Mouse (Mus musculus): ENCODE results near the gene Tedc1. TPM values are rescaled to one million over a fixed set of nuclear protein-coding genes. Genes with fewer than 3 reads are reported as not detected.

Gene Tedc1
- polyA plus RNA-seq, 1 experiment: 1.3 TPM

DNA sequence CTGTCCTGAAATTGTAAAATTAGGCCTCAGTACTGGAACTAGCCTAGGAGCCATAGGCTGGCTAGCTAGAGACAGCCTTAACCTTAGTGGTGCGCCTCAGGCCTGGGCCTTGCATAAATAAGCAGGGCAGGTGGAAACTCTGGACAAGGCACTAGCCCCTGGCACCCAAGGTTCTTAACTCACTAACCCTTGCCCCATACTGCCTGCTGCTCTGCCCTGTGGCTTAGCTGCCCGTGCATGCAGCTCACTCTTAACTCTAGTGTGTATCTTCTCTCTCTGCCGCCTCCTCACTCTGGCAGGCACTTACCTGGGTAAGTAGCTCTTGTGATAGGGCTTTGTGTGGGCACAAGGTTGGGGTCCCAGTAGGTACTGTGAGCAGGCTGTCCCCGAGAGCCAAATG lies 21.7 kb upstream of the Tedc1 start:
- 93% methylated on average over 4 of the region's 4 CpGs for WGBS
- no peak for DNase-seq
- Histone ChIP-seq H3K27me3 (replicated peaks; ENCODE audit: control insufficient read depth, insufficient read depth, low read length) (no peaks in the 10 kb centered on the region), H3K36me3 (ENCODE audit: control insufficient read depth, insufficient read depth, low read length) (peaks cover 1% of the 10 kb centered on the region; the same call in 1 of the 2 replicates), H3K4me3 (ENCODE audit: insufficient read depth, low read depth, low read length) (no peak overlapping the region), H3K4me1 (ENCODE audit: control insufficient read depth, insufficient read depth, low read length) (peaks cover 3% of the 10 kb centered on the region), H3K27ac (ENCODE audit: insufficient read depth, low read depth, low read length) (no peak overlapping the region)
- TF ChIP-seq POLR2A (IDR thresholded peaks at IDR 0.05; ENCODE audit: low read depth, low read length) (no peak), CTCF (conservative IDR thresholded peaks at IDR 0.05; ENCODE audit: insufficient read depth, insufficient read length, low read depth, low read length) (no peak)

DNA sequence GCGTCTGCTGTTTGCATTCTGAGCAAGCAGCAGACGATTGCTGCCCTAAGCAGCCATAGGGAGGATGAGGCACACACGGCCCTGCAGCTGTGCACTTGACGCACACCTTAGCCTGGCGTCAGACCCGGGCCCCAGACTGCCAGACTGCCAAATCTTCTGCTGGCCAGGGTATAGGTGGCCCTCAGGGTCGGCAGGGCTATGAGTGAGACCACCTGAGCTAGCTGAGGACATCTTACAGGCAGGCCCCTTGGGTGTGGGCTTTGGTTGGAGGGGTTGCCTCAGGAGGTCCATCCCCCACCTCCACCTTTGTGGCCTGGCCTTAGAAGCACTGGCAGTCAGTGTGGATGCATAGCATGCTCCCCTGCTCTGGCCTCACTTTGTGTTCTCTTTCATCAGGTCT lies 20.8 kb upstream of the Tedc1 start:
- H3K4me1 ChIP-seq (ENCODE audit: control insufficient read depth, insufficient read depth, low read length): peaks cover 5% of the 10 kb centered on the region
- WGBS: 91% methylated on average over 7 of the region's 7 CpGs
- no peak overlapping the region for H3K27ac ChIP-seq (ENCODE audit: insufficient read depth, low read depth, low read length)
- TF ChIP-seq CTCF (conservative IDR thresholded peaks at IDR 0.05; ENCODE audit: insufficient read depth, insufficient read length, low read depth, low read length) (no peak), POLR2A (IDR thresholded peaks at IDR 0.05; ENCODE audit: low read depth, low read length) (no peak)
- peaks cover 1% of the 10 kb centered on the region; the same call in 1 of the 2 replicates for H3K36me3 ChIP-seq (ENCODE audit: control insufficient read depth, insufficient read depth, low read length)
- no peaks in the 10 kb centered on the region for H3K27me3 ChIP-seq (replicated peaks; ENCODE audit: control insufficient read depth, insufficient read depth, low read length)
- no peak overlapping the region for H3K4me3 ChIP-seq (ENCODE audit: insufficient read depth, low read depth, low read length)
- no peak for DNase-seq

DNA sequence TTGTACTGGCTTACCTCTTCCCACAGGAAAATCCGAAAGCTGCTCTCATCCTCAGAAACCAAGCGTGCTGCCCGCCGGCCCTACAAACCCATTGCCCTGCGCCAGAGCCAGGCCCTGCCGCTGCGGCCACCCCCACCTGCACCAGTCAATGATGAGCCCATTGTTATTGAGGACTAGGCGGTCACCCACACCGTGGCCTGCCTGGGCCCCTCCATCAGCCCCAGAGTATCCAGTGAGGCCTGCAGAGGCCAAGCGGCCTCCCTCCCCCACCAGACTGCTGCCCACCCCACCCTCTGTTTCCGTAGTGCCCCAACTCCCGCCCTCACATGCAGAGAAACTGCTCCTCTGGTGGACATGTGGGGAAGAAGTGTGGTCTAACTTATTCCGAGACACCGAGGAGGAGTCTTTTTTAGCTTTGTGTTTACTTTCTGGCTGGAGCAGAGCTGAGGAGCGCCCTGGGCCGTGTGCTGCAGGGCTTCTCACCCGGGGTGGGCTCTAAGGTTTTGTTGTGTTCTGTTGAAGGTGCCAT lies 19.7 kb upstream of the Tedc1 start:
- peaks cover 1% of the 10 kb centered on the region; the same call in 1 of the 2 replicates for H3K36me3 ChIP-seq (ENCODE audit: control insufficient read depth, insufficient read depth, low read length)
- H3K4me1 ChIP-seq (ENCODE audit: control insufficient read depth, insufficient read depth, low read length): peaks cover 5% of the 10 kb centered on the region
- WGBS: 85% methylated on average over 17 of the region's 17 CpGs
- no peak for DNase-seq
- no peaks in the 10 kb centered on the region for H3K27me3 ChIP-seq (replicated peaks; ENCODE audit: control insufficient read depth, insufficient read depth, low read length)
- H3K27ac ChIP-seq (ENCODE audit: insufficient read depth, low read depth, low read length): no peak overlapping the region
- TF ChIP-seq POLR2A (IDR thresholded peaks at IDR 0.05; ENCODE audit: low read depth, low read length) (no peak), CTCF (conservative IDR thresholded peaks at IDR 0.05; ENCODE audit: insufficient read depth, insufficient read length, low read depth, low read length) (no peak)
- no peak overlapping the region for H3K4me3 ChIP-seq (ENCODE audit: insufficient read depth, low read depth, low read length)

DNA sequence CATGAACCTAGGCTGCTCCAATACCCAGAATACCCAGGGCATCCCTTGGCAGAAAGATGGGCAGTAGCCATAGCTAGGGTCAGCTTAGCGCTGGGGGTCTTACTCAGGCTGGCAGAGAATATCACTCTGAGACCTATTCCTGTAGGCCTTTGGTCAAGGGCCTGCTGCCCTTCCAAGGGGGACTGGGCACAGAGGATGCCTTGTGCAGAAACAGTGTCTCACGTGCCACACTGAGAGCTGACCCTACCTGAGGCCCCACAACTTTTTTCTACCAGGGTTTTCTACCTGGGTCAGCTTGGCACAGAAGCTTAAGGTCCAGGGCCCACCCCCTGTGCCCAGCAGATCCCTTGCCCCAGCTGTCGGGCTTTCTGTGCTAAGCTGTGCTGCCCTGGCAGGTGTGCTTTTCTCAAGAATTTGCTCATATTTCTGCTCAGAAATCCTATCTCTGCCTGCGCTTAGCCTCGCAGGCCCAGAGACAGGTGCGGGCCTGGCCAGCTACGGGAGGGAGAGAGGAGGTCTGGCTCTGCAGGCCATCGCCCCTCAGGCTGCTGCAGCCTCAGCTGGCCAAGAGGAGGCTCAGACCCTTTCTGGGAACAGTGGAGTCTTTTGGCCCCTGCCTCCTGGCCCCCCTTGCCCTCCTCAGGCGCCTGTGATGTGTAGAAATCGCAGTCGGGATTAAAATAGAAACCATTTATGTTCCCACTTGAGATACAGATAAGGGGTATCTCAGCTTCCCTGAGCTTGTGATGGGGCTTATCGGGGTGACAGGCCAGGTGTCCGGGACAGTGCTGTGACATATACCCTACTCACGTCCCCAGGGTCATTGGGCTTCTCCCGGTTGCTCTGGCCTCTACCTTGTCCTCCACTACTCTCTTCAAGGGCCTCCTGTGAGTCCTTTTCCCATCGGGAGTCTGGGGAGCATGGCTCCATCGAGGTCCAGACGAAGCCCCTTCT lies 18.7 kb upstream of the Tedc1 start:
- peaks cover 5% of the 10 kb centered on the region for H3K4me1 ChIP-seq (ENCODE audit: control insufficient read depth, insufficient read depth, low read length)
- peaks cover 1% of the 10 kb centered on the region; the same call in 1 of the 2 replicates for H3K36me3 ChIP-seq (ENCODE audit: control insufficient read depth, insufficient read depth, low read length)
- no peak overlapping the region for H3K27ac ChIP-seq (ENCODE audit: insufficient read depth, low read depth, low read length)
- WGBS: 92% methylated on average over 18 of the region's 18 CpGs
- TF ChIP-seq POLR2A (IDR thresholded peaks at IDR 0.05; ENCODE audit: low read depth, low read length): no peak
- no peak overlapping the region for H3K4me3 ChIP-seq (ENCODE audit: insufficient read depth, low read depth, low read length)
- DNase-seq: no peak
- H3K27me3 ChIP-seq (replicated peaks; ENCODE audit: control insufficient read depth, insufficient read depth, low read length): no peaks in the 10 kb centered on the region

DNA sequence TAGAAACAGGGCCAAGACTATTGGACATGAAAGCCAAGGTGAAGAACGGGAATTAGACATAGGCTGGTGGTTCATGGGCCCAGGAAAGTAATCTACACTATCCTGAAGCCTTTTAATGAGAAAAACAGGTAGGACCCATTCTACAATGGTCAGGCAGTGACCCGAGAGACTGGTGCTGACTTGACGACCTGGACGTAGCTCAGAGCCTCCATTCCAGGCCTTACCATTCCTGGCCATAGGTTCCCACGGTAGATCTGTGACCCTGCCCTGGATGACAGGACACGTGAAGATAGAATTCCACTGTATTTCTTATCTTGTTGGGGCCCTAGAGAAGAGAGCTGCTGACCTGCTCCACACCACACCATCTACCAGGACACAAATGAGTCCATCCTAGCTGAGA lies 17.9 kb upstream of the Tedc1 start:
- Histone ChIP-seq H3K27ac (ENCODE audit: insufficient read depth, low read depth, low read length) (no peak overlapping the region), H3K4me3 (ENCODE audit: insufficient read depth, low read depth, low read length) (no peak overlapping the region), H3K4me1 (ENCODE audit: control insufficient read depth, insufficient read depth, low read length) (peaks cover 5% of the 10 kb centered on the region), H3K36me3 (ENCODE audit: control insufficient read depth, insufficient read depth, low read length) (peaks cover 1% of the 10 kb centered on the region; the same call in 1 of the 2 replicates), H3K27me3 (replicated peaks; ENCODE audit: control insufficient read depth, insufficient read depth, low read length) (no peaks in the 10 kb centered on the region)
- 69% methylated on average over 6 of the region's 6 CpGs for WGBS
- DNase-seq: no peak
- TF ChIP-seq POLR2A (IDR thresholded peaks at IDR 0.05; ENCODE audit: low read depth, low read length) (no peak), CTCF (conservative IDR thresholded peaks at IDR 0.05; ENCODE audit: insufficient read depth, insufficient read length, low read depth, low read length) (no peak)

DNA sequence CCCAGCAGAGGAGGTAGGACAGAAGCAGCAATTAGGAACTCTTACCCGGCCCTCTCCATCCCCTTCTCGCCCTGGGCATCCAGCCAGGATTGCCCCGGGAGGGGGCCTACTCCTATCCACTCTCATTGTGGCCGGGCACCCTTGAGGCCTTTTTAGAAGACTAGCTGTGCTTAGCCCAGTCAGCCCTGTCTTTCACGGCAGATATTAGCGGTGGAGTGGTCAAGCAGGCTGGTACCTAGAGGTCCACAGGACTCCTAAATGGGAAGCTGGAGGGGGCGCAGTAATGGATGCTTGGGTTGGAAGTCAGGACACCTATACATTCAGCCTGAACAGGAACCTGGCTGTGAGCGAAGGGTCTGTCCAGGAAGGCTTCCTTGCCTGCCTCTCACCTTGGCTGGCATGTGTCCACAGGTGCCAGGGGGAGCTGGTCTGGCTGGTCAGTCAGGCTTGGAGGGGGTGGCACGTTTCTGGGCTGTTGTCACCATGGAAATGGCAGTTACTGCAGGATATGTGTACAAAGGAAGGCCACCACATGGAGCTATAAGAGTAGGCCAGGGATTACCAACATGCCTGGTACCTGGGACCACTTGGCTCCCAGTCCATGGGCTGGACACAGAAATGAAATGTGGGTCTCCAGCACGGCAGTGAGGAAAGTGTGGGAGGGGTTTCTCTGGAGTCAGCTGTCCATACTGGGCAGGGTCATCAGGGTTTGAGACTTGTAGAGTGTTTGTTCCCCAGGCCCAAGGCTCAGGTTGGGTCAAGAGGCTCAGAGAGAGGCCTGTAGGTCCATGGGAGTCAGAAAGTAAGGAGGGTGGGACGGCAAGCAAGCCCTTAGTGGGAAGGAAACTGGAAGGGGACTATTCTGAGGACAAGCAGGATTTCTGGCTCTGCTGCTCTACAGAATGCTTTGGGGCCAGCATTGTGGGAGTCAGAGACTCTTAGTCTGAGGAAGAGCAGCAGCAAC lies 17.0 kb upstream of the Tedc1 start:
- no peaks in the 10 kb centered on the region for H3K27me3 ChIP-seq (replicated peaks; ENCODE audit: control insufficient read depth, insufficient read depth, low read length)
- no peak for TF ChIP-seq POLR2A (IDR thresholded peaks at IDR 0.05; ENCODE audit: low read depth, low read length)
- peaks cover 5% of the 10 kb centered on the region for H3K4me1 ChIP-seq (ENCODE audit: control insufficient read depth, insufficient read depth, low read length)
- 46% methylated on average over 11 of the region's 11 CpGs for WGBS
- peak; percentile 69 for DNase-seq
- H3K4me3 ChIP-seq (ENCODE audit: insufficient read depth, low read depth, low read length): no peak overlapping the region
- H3K36me3 ChIP-seq (ENCODE audit: control insufficient read depth, insufficient read depth, low read length): peaks cover 1% of the 10 kb centered on the region; the same call in 1 of the 2 replicates
- peak overlapping the region; percentile 53 for H3K27ac ChIP-seq (ENCODE audit: insufficient read depth, low read depth, low read length)
